Mouse (Mus musculus) small intestine, adult 2 months (tissue): ENCODE measurements at regions not wholly inside any gene's neighbourhood (a gene's known extent, or its start where the extent isn't known, plus 50 kb on each side); places are given as distances from the start of the nearest gene placed in this dataset.

Experiments used
- H3K27ac ChIP-seq: fragments of 200-500 bp; 2 replicates; pipeline ENCODE4 v1.5.1; 2012; ENCODE audit warnings: low read depth, low read length, control low read depth, inconsistent platforms; ENCODE audit not compliant: insufficient read depth
- H3K27me3 ChIP-seq: fragments of 200-500 bp; 2 replicates; pipeline ENCODE4 v1.6.1; 2012; ENCODE audit warnings: mild to moderate bottlenecking, moderate library complexity, low read length, inconsistent platforms; ENCODE audit not compliant: control insufficient read depth, insufficient read depth
- H3K36me3 ChIP-seq: fragments of 200-500 bp; 2 replicates; pipeline ENCODE4 v1.6.1; 2012; ENCODE audit warnings: mild to moderate bottlenecking, low read length, control low read depth, inconsistent platforms; ENCODE audit not compliant: control insufficient read depth, insufficient read depth
- H3K4me1 ChIP-seq: fragments of 200-500 bp; 2 replicates; pipeline ENCODE4 v1.6.1; 2012; ENCODE audit warnings: low read length, inconsistent platforms, mixed read lengths; ENCODE audit not compliant: control insufficient read depth, insufficient read depth, insufficient read length
- H3K4me3 ChIP-seq: fragments of 200-500 bp; 2 replicates; pipeline ENCODE4 v1.5.1; 2012; ENCODE audit warnings: low read depth, mild to moderate bottlenecking, control low read depth, inconsistent platforms, low read length, moderate library complexity
- CTCF ChIP-seq: fragments of 200-500 bp; IDR thresholded peaks from 2 replicates; pipeline ENCODE4 v1.5.1; 2012; ENCODE audit warnings: low read depth, mild to moderate bottlenecking, control low read depth, inconsistent platforms, low read length, moderate library complexity, mixed read lengths; ENCODE audit not compliant: insufficient replicate concordance, insufficient read length; ENCODE audit errors: extremely low read depth
- POLR2A ChIP-seq: fragments of 200-500 bp; IDR thresholded peaks from 2 replicates; pipeline ENCODE4 v1.6.1; 2012; ENCODE audit warnings: low read depth, mild to moderate bottlenecking, control low read depth, inconsistent platforms, low read length, moderate library complexity
- WGBS: fragments of 180-500 bp; shearing (Covaris S2); methylation state at CpG from one replicate; pipeline ENCODE4 v1.1.7; 2018; 5-methylcytosine and 5-hydroxymethylcytosine counted together

GRCm38 (mm10) chr2:45904090-45904489, 786.9 kb upstream of the Zeb2 start:
- 80% methylated on average over 4 of the region's 4 CpGs for WGBS
- TF ChIP-seq CTCF (no peak), POLR2A (no peak)

GRCm38 (mm10) chr2:45903350-45903749, 786.2 kb upstream of the Zeb2 start:
- Histone ChIP-seq H3K27ac (no peak overlapping the region), H3K36me3 (no peaks in the 10 kb centered on the region), H3K4me3 (no peak overlapping the region), H3K4me1 (no peaks in the 10 kb centered on the region), H3K27me3 (no peaks in the 10 kb centered on the region)
- WGBS: 67% methylated on average over 1 of the region's 1 CpGs
- TF ChIP-seq CTCF: no peak
- no peak for TF ChIP-seq POLR2A

More at GRCm38 (mm10) chr2:45904090-45904489, 786.9 kb upstream of the Zeb2 start:
- H3K36me3 ChIP-seq: no peaks in the 10 kb centered on the region
- no peak overlapping the region for H3K4me3 ChIP-seq
- H3K27ac ChIP-seq: no peak overlapping the region
- H3K4me1 ChIP-seq: no peaks in the 10 kb centered on the region
- H3K27me3 ChIP-seq: no peaks in the 10 kb centered on the region

GRCm38 (mm10) chr2:45901892-45902291, 784.7 kb upstream of the Zeb2 start:
- no peaks in the 10 kb centered on the region for H3K36me3 ChIP-seq
- no peak overlapping the region for H3K4me3 ChIP-seq
- 85% methylated on average over 4 of the region's 4 CpGs for WGBS
- H3K27ac ChIP-seq: no peak overlapping the region
- TF ChIP-seq POLR2A: no peak
- TF ChIP-seq CTCF: no peak
- no peaks in the 10 kb centered on the region for H3K4me1 ChIP-seq
- H3K27me3 ChIP-seq: no peaks in the 10 kb centered on the region

- WGBS: 86% methylated on average over 3 of the region's 3 CpGs
Measured at GRCm38 (mm10) chr2:45884680-45885079, 767.5 kb upstream of the Zeb2 start.

GRCm38 (mm10) chr2:45878656-45879055, 761.5 kb upstream of the Zeb2 start:
- H3K4me3 ChIP-seq: no peak overlapping the region
- TF ChIP-seq POLR2A (no peak), CTCF (no peak)
- no peaks in the 10 kb centered on the region for H3K4me1 ChIP-seq
- no peak overlapping the region for H3K27ac ChIP-seq
- H3K27me3 ChIP-seq: no peaks in the 10 kb centered on the region
- no peaks in the 10 kb centered on the region for H3K36me3 ChIP-seq

More at GRCm38 (mm10) chr2:45884680-45885079, 767.5 kb upstream of the Zeb2 start:
- TF ChIP-seq POLR2A: no peak
- no peak for TF ChIP-seq CTCF
- H3K27ac ChIP-seq: no peak overlapping the region
- no peaks in the 10 kb centered on the region for H3K4me1 ChIP-seq
- H3K36me3 ChIP-seq: no peaks in the 10 kb centered on the region
- H3K4me3 ChIP-seq: no peak overlapping the region
- no peaks in the 10 kb centered on the region for H3K27me3 ChIP-seq

- 74% methylated on average over 4 of the region's 4 CpGs for WGBS
Measured at GRCm38 (mm10) chr2:45859901-45860331, 742.7 kb upstream of the Zeb2 start.

GRCm38 (mm10) chr2:45859445-45859844, 742.2 kb upstream of the Zeb2 start:
- WGBS: 72% methylated on average over 6 of the region's 6 CpGs
- no peak overlapping the region for H3K27ac ChIP-seq
- H3K36me3 ChIP-seq: no peaks in the 10 kb centered on the region
- no peaks in the 10 kb centered on the region for H3K27me3 ChIP-seq
- no peaks in the 10 kb centered on the region for H3K4me1 ChIP-seq
- no peak for TF ChIP-seq POLR2A
- no peak for TF ChIP-seq CTCF
- no peak overlapping the region for H3K4me3 ChIP-seq

More at GRCm38 (mm10) chr2:45859901-45860331, 742.7 kb upstream of the Zeb2 start:
- no peak overlapping the region for H3K4me3 ChIP-seq
- no peaks in the 10 kb centered on the region for H3K36me3 ChIP-seq
- TF ChIP-seq POLR2A: no peak
- TF ChIP-seq CTCF: no peak
- no peaks in the 10 kb centered on the region for H3K27me3 ChIP-seq
- no peaks in the 10 kb centered on the region for H3K4me1 ChIP-seq
- no peak overlapping the region for H3K27ac ChIP-seq
